Mouse (Mus musculus) midbrain, postnatal 0 days (tissue): ENCODE results near the gene Myo9b. TPM values are rescaled to one million over a fixed set of nuclear protein-coding genes. Genes with fewer than 3 reads are reported as not detected.
A peak's percentile ranks its signal among the peaks of the same experiment; 100 is the strongest.

ENCODE experiments used
- ATAC-seq: fragments of 200-750 bp; cut with Nextera tagmentation; 2 replicates; pipeline ENCODE4 v1.8.0; 2017; ENCODE audit warnings: moderate number of reproducible peaks, mild to moderate bottlenecking, moderate TSS enrichment, moderate library complexity; ENCODE audit not compliant: low FRiP score
- DNase-seq: peaks from one replicate; pipeline ENCODE4 v3.0.0-alpha.2; 2015; ENCODE audit warnings: low spot score
- H3K27ac ChIP-seq: fragments of 300-500 bp; sonication (generic); 2 replicates; pipeline ENCODE4 v1.5.1; 2014; ENCODE audit warnings: low read depth, mild to moderate bottlenecking, low read length, mixed read lengths
- H3K27me3 ChIP-seq: fragments of 300-500 bp; sonication (generic); 2 replicates; pipeline ENCODE4 v1.6.1; 2014; ENCODE audit warnings: low read length, control low read depth, mixed read lengths; ENCODE audit not compliant: insufficient read depth
- H3K36me3 ChIP-seq: fragments of 300-500 bp; sonication (generic); 2 replicates; pipeline ENCODE4 v1.6.1; 2014; ENCODE audit warnings: low read length, control low read depth, mixed read lengths; ENCODE audit not compliant: insufficient read depth
- H3K4me1 ChIP-seq: fragments of 300-500 bp; sonication (generic); 2 replicates; pipeline ENCODE4 v1.6.1; 2014; ENCODE audit warnings: mild to moderate bottlenecking, control low read depth, antibody characterized with exemption, low read length, mixed read lengths; ENCODE audit not compliant: insufficient read depth
- H3K4me2 ChIP-seq: fragments of 300-500 bp; sonication (generic); 2 replicates; pipeline ENCODE4 v1.6.1; 2014; ENCODE audit warnings: low read depth, mild to moderate bottlenecking, low read length, mixed read lengths; ENCODE audit not compliant: poor library complexity, severe bottlenecking
- H3K4me3 ChIP-seq: fragments of 300-500 bp; sonication (generic); 2 replicates; pipeline ENCODE4 v1.5.1; 2014; ENCODE audit warnings: low read depth, mild to moderate bottlenecking, low read length, moderate library complexity
- H3K9ac ChIP-seq: fragments of 300-500 bp; sonication (generic); replicated peaks from 2 replicates; pipeline ENCODE4 v1.6.1; 2014; ENCODE audit warnings: mild to moderate bottlenecking, low read length, moderate library complexity, mixed read lengths; ENCODE audit not compliant: poor library complexity, severe bottlenecking
- H3K9me3 ChIP-seq: fragments of 300-500 bp; sonication (generic); 2 replicates; pipeline ENCODE4 v1.6.1; 2016; ENCODE audit warnings: low read length, control low read depth
- CTCF ChIP-seq: IDR thresholded peaks from 2 replicates; pipeline ENCODE4 v1.5.1; 2016; ENCODE audit warnings: antibody characterized with exemption, mild to moderate bottlenecking
- WGBS: fragments of 180-500 bp; shearing (Covaris S2); extraction: QIAGEN DNeasy Blood & Tissue Kit; methylation state at CpG from one replicate; pipeline ENCODE4 v1.1.7; 2014; 5-methylcytosine and 5-hydroxymethylcytosine counted together
- polyA plus RNA-seq: library from polyadenylated mRNA; unstranded; fragments of >200 nt; fragmentation: Nextera tagmentation; extraction: Ambion mirVana; gene quantifications from 2 replicates; pipeline ENCODE4 v1.2.1, GENCODE M21; 2015
- total RNA-seq: library from RNA; depleted of rRNA; stranded (reverse); fragments of >200 nt; gene quantifications from 2 replicates; pipeline ENCODE4 v1.2.3, GENCODE M21; 2014

Myo9b gene
- total and polyA plus RNA-seq, 2 experiments from 2014 or later = 7.6 to 32.3 TPM

DNA sequence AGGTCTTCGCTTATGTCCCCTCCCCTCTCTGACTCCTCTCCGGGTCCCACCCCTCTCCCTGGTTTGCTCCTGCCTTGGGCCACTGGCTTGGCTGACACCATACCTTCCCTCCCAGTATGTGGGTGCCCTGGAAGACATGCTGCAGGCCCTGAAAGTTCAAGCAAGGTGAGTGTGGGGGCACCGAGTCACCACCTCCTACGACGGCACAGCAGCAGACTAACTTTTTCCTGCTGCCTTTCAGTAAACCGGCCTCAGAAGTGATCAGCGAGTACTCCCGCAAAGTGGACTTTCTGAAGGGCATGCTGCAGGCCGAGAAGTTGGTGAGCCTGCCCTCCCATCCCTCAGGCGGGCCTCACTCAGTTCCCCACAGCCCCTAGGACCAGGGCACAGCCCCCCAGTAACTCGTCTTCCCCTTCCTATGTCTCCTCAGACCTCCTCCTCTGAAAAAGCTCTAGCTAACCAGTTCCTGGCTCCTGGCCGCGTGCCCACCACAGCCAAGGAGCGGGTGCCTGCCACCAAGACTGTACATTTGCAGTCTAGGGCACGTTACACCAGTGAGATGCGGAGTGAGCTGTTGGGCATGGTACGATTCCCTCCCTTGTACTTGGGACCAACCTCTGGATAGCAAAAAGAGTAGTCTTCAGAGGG lies 95.1 kb downstream of the Myo9b start:
- DNase-seq = no peak
- no peak for TF ChIP-seq CTCF
- peak overlapping the region; percentile 62 for H3K4me3 ChIP-seq
- H3K27ac ChIP-seq = peak overlapping the region; percentile 91
- H3K27me3 ChIP-seq = no peaks in the 10 kb centered on the region
- peaks cover 8% of the 10 kb centered on the region; the same call in 1 of the 2 replicates for H3K4me1 ChIP-seq
- peak overlapping the region; percentile 91 for H3K4me2 ChIP-seq
- no peak for ATAC-seq
- H3K36me3 ChIP-seq = peaks cover 6% of the 10 kb centered on the region; the same call in 1 of the 2 replicates
- no peaks in the 10 kb centered on the region for H3K9me3 ChIP-seq
- 50% methylated on average over 17 of the region's 17 CpGs for WGBS
- peak overlapping the region; percentile 69 for H3K9ac ChIP-seq

DNA sequence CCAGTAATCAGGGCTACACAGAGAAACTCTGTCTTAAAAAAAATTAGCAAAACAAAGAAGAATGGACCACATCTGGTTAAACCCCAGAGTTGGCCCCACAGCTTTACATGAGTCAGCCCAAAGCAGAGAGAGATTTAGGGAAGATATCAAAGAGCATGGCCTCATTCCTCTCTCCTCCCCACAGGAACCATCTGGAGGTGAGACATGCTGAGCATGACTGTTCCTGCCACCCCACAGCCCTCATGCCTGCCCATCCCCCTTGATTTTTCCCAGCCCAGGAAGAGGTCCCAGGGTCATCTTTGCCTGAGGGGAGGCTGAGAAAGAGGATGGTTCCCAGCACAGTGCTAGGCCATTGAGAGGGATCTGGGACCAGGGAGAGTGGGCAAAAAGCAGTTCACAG lies 95.9 kb downstream of the Myo9b start:
- no peak overlapping the region for H3K4me3 ChIP-seq
- peaks cover 9% of the 10 kb centered on the region; the same call in 1 of the 2 replicates for H3K36me3 ChIP-seq
- peaks cover 8% of the 10 kb centered on the region; the same call in 1 of the 2 replicates for H3K4me1 ChIP-seq
- no peak for ATAC-seq
- DNase-seq = no peak
- no peak overlapping the region for H3K9ac ChIP-seq
- no peak overlapping the region for H3K27ac ChIP-seq
- no peak overlapping the region; the same call in 1 of the 2 replicates for H3K4me2 ChIP-seq
- no peaks in the 10 kb centered on the region for H3K27me3 ChIP-seq
- no peak for TF ChIP-seq CTCF
- H3K9me3 ChIP-seq = no peaks in the 10 kb centered on the region

DNA sequence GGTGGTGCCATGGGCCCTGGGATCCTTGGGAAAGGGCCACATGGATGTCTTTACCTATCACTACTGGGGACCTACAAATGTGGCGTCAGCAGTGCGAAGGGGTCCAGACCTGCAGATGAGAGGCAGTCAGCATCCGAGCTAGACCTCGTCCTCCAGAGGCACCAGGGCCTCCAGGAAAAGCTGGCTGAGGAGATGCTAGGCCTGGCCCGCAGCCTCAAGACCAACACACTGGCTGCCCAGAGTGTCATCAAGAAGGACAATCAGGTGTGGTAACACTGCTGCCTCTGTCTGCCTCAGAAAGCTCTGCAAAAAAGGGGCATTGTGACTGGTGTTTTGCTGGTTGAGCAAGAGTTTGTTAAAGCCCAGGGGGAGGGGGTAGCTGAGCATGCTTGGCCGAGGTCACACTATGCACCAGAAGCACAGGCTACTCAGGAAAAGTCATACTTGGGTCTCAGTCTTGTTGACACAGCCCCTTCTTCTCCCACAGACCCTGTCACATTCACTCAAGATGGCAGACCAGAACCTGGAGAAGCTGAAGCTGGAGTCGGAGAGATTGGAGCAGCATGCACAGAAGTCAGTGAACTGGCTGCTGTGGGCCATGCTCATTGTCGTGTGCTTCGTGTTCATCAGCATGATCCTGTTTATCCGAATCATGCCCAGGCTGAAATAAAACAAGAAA lies 96.7 kb downstream of the Myo9b start:
- H3K4me1 ChIP-seq = peaks cover 8% of the 10 kb centered on the region; the same call in 1 of the 2 replicates
- H3K27me3 ChIP-seq = no peaks in the 10 kb centered on the region
- H3K4me3 ChIP-seq = no peak overlapping the region
- H3K9ac ChIP-seq = no peak overlapping the region
- 91% methylated on average over 10 of the region's 10 CpGs for WGBS
- ATAC-seq (no peak), DNase-seq (no peak)
- H3K36me3 ChIP-seq = peaks cover 15% of the 10 kb centered on the region
- H3K4me2 ChIP-seq = no peak overlapping the region
- no peaks in the 10 kb centered on the region for H3K9me3 ChIP-seq
- no peak for TF ChIP-seq CTCF
- H3K27ac ChIP-seq = no peak overlapping the region

DNA sequence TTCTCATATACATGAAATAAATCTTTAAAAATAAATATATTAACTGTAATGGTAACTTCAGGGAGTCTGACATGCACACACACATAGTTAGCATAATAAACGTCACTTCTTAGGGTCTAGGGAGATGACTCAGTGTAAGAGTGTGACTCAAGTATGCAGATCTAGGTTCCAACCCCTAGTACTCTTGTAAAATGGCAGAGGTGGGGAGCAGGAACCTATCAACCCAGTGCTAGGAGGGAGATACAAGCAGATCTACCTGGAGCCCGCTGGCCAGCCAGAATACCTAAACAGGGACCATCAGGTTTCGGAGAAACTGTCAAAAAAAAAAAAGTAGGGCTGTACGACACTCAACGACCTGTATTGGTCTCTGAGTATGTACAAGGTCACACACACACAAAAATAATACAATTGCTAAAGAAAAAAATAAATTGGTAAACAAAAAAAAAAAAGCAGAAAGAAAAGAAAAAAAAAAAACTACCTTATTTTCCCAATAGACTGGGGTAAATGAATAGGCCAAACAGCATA lies 98.3 kb downstream of the Myo9b start:
- WGBS = 26% methylated on average over 5 of the region's 5 CpGs
- TF ChIP-seq CTCF = no peak
- Histone ChIP-seq H3K4me2 (peak overlapping the region; percentile 57), H3K9ac (peak overlapping the region; percentile 55), H3K36me3 (peaks cover 20% of the 10 kb centered on the region), H3K27ac (peak overlapping the region; percentile 71), H3K4me1 (peaks cover 8% of the 10 kb centered on the region; the same call in 1 of the 2 replicates), H3K4me3 (peak overlapping the region; percentile 52), H3K27me3 (no peaks in the 10 kb centered on the region), H3K9me3 (no peaks in the 10 kb centered on the region)
- DNase-seq (no peak), ATAC-seq (no peak)

DNA sequence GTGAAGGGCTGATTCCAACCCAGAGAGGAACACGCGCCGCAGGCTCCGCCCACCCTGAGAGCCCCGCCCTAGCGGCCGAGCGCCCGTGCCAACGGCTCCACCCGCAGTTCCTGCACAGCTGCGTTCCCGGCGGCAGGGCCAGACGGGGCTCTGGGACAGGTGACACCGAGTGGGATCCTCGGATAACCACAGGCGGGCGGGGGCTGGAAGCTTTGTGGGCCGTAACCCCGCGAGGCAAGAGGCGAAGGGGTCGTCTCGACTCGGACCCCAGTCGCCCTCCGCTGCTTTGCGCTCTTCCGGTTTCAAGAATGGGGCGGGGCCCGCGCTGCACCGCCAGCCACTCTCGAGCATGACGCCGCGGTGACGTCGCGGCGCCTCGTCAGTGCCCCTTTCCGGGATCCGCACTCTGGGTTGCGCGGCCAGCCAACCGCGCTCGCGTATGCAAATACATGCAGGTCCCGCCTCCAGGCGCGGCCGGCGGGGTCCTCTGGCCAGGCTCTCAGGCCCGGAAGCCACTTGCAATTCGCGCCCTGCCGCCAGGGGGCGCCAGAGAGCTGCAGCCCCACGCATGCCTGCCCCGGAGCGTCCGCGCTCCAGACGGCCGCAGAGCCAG lies 98.8 kb downstream of the Myo9b start, which contains the start of gene Ocel1:
Gene Ocel1 (plus strand): TSS at position 63 of the 613 bp plus-strand sequence.
- Histone ChIP-seq H3K27me3 (no peaks in the 10 kb centered on the region), H3K4me2 (peak within 1 kb of the TSS; percentile 57), H3K9ac (peak within 1 kb of the TSS; percentile 55), H3K4me1 (peaks cover 8% of the 10 kb centered on the region; the same call in 1 of the 2 replicates), H3K9me3 (no peaks in the 10 kb centered on the region), H3K36me3 (peaks cover 20% of the 10 kb centered on the region), H3K27ac (peak within 1 kb of the TSS; percentile 71), H3K4me3 (peak within 1 kb of the TSS; percentile 52)
- ATAC-seq (peak; percentile 84), DNase-seq (peak; percentile 98)
- TF ChIP-seq CTCF = peak; percentile 89
- 2% methylated on average over 53 of the region's 68 CpGs for WGBS
